Mouse (Mus musculus): ENCODE results near the gene E030030I06Rik.
A peak's percentile ranks its signal among the peaks of the same experiment; 100 is the strongest.
"Not testable (repeated sequence)": the region's sequence is repeated elsewhere in the genome, so short reads cannot be mapped to it uniquely, and the experiment has no call there.

E030030I06Rik gene

DNA sequence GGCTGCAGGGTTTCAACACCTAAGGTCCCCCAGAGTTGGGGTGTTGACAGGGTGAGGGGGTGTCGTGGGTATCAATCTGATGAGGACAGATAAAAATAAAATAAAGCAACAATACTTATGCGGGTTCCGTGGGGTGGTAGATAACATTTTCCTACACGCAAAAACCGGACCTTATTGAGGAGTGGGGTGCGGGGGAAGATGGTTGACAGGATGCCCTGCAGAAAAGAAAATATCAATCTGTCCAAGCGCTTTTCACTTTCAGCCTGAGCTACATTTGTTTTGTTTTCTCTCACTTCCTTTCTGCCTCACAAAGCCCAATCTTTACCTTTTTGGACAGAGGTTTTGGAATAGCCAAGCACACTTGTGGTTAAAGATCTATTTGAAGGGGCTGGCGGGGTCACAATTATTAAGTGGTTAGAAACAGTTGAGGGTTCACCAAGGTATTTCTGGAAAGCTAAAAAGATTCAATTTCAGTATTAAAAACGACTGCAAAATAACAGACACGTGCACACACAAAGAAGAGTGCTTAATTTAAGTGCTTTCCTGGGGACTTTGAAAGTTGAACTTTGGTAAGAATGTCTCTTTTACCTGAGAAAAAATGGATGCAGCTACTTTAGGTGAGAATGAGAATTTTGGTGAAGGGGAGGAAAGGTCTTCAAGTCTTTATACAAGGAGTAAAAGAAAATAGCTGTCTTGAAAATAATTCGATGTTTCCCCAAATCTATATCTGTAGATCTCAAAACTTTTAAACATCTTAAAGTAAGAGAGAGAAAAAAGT is 3.0 kb upstream of the E030030I06Rik start:
- DNase-seq = not testable (repeated sequence)

DNA sequence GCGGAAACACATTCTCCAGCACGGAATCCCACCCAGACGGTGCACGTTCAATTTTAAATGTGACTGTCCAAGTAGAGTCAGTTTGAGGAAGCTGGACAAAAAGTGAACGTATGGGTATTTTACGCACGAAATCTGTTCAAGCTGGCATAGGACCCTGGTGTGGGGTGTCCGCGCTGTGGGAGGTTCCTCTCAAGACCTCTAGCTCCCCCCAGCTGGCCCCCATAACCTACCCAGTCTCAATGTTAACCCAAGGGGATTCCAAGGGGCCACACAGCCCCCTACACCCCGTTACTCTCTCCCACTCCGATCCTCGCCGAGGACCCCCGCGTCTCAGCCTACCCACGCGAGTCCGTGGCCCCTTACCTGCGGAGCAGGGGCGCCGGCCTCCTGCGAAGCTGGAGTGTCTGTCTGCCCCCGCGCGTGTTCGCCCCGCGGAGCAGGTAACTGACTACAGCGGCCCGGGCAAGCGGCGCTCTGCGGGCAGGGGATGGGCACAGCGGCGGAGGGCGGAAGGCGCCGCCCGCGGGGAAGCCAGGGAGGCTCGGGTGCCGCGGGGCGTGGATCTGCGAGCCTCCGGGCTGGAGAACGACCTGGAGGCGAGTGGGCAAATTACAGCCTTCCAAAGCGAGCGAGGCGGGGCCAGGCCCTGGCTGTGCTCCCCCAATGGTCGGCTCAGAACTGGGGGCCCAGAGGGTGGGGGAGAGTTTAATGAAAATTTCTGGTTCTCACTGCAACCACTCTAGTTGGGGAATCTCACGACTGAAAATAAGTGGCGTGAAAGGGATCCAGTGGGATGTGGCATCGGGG is 2.2 kb upstream of the E030030I06Rik start:
- DNase-seq = not testable (repeated sequence)

DNA sequence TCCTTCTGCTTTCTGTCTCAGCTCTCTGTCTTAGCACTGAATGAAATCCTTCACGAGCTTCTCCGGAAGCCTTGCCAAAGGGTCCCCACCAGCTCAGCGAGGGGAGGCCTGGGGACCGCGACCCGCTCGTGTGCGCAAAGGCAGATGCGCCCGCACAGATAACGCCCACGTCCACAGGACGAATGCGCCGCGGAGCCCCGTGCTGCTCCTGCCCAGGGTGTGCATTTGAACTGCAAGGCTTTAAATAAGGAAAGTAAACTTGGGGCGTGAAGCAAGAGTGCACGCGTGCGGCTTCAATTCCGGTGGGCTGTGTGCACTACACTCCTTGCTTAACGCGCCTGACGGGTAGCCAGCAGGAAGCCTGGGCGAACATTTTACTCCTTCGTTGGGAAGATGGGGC is 1.5 kb upstream of the E030030I06Rik start:
- DNase-seq = no peak

DNA sequence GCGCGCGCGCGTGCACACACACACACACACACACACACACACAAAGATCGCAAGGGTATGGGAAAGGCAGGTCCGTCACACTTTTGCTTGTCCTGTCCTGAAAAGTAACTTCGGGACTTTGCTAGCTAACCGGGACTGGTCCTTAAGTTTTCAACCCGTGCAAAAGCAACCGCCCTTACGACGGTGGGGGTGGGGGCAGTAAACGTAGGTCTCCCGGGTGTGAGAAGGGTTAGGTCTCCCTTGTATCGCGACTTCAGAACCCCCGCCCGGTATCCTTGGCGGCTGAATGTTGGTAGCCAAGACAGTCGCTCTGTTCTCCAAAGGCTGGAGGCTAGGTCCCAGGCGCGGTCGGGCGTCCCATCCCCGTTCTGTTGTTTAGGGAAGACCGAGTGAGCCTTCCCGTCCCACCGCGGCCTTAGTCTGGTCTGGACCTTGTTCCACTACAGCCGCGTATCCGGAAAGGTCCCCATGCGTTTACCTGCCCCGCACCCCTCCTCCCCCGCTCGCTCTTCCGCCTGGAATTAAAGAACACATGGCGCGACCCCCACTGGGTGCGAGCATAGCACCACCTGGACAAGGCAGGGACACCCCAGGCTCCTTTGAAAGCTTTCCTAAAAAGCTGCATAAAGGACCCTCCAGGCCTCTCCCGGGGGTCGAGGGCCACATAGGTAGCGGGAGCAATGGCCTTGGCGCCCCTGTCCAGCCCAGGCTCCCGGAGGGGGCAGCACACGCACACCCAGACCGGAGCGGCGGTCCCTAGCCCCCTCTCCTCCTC is 808 bp upstream of the E030030I06Rik start:
- peak in 1 of 2 experiments; percentile 23 for DNase-seq

DNA sequence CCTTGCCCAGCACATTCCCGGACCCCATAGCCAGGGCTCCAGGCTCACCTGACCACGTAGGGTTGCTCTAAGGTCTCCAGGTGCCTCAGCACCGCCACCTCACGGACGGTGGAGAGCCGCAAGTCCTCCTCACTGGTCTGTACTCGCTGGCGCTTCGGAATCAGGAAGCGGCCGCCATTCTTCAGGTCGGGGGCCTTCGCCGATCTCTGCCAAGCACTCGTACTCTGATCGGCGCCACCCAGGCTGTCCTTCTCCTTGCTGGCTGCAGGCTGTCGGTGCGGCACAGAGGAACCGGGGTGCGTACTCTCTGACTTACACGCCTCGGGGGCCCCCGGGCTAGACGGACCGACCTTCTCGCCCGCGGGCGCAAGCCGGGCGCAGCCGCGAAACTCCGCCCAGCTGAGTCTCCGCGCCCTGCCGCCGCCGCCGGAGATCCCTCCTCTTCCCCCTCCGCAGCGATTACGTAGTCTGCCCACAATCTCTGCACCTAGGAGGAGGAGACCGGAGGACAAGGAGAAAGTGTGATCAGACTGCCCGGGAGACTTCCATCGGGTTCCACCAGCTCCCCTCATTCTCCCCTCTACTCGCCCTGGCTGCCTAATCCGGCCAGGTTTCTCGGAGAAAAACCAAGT is 513 bp downstream of the E030030I06Rik start:
- peak; percentile 69 to 84 for DNase-seq

DNA sequence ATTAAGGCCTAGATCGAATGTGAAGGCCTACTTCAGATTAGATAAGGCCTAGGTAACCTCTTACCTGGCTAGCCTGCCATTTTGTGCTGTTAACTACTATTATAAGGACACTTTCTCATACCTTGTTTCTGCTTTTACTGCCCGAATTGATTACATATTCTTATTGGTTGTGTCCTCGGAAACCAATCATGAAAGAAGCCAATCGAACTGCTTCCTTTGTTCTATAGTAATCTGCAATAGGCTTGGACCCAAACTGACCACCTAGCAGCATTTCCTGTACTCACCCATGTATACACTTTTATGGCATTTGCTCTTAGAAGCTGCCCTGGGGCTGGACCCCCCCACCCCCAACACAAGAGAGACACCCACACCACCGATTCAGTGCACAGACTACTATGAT is 6.1 kb downstream of the E030030I06Rik start:
- no peak for DNase-seq

DNA sequence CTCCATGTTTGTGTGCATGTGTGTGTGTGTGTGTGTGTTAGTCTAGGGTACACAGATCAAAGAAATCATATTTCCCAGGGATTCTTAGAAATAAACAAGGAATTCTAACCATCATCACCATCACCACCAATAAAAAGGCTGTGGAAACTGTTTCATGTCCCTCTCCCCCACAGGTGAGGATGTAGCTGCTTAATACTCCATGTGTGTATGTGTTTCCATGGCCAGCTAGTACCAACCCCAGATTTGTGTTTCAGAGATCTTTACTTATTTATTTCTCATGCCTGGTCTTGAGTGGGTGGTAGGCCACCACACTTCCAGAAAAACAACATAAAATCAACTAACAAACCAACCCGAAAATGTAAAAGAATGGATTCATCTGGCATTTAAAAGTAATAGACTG is 6.9 kb downstream of the E030030I06Rik start:
- DNase-seq = not testable (repeated sequence)

DNA sequence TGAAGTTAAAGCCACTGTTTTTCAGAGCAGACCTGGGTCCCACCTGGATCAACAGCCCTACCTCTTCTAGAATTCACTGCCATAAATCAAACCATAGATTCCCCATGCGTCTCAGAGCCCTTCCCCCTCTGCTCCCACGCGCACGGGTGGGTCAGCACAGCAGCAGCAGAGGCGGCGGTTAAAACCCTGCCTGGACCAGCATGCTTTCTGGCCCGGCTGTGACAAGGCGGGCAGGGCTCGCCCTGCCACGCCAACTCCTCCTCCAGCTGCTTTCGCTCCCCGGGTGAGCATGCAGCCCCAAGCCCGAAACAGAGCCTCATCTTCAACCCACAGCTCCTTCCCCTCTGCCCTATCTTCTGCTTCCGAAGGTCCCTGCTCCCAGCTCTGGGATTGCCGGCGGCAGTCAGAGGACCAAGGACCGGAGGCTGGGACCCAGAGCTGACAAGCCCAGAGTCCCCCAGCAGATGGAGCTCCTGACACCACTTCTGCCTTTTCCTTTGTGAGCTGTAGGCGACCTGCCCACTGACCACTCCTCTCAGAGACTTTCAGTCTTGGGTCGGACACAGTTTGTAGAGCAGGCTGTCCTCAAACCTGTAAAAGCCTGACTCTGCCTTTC is 8.3 kb downstream of the E030030I06Rik start:
- DNase-seq = peak; percentile 58 to 85

DNA sequence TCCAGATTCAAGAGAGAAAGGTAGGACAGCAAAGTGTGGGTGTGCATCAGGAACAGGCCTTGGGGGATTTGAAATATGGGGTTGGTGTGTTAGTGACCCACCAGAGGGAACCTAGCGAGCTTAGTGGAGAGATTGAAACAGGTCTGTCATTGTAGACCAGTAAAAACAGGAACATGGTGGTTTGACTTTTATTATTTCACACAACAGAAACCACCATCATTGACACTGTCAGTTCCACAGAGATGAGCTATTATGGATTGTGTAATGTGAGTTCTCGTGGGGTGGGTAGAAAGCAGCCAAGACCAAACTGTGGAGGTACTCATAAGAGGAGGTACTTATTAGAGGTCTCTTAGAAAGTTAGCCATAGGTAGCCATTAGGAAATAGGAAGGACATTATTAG is 74.5 kb downstream of the E030030I06Rik start:
- DNase-seq = no peak

DNA sequence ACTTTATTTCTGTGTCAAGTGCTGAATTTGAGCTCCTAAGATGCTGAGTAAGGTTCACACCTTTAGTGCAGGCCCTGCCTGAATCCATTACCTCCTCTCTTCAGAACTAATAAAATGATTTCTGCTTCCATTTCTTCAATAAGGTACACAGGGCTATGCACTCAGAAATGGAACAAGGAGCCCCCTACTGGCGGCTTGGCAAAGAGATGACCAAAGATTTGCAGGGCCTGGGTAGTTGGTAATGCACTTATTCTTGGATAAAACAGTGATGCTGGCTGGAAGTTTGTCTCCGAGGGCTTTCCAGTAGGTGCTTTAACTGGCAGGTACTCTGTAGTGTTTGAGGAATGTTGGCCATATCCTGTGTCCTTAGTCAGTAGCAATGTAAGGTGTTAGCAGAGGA is 76.3 kb downstream of the E030030I06Rik start:
- DNase-seq = peak in 1 of 2 experiments; percentile 36

DNA sequence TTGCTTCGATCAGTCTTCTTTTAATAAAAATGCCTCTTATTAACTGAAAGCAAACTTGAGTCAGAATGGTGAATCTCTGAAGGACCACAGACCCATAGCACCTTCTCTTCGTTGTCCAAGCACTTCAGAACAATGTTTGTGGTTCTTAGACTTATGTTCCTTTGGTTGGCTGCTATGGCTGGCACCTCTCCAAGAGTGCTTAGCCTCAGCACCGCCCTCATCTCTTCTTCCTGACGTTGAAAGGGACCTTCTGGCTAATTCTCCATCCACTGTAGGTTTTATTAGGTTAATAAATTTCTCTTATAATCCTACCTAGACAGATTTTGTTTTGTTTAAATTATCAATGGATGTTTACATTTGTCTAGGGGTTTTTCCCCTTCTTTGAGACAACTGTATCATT is 78.5 kb downstream of the E030030I06Rik start:
- DNase-seq = no peak

DNA sequence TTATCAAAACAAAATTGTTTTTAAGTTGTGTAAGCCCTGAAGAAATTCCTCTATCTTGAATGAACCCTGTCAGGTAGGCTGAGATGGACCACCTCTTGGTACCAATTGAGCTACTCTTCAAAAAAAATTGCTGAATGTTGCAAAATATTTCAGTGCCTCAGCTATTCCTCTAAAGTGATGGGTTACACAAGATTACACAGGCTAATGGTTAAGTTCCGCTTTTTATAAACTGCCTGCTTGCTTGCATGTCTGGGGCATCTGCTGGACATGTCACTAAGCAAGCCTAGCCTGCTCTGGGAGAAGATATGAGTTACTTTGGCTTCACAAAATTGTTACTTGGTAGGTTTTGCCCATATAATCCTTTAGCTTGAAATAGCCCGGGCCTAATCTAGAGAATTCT is 78.9 kb downstream of the E030030I06Rik start:
- DNase-seq = no peak

DNA sequence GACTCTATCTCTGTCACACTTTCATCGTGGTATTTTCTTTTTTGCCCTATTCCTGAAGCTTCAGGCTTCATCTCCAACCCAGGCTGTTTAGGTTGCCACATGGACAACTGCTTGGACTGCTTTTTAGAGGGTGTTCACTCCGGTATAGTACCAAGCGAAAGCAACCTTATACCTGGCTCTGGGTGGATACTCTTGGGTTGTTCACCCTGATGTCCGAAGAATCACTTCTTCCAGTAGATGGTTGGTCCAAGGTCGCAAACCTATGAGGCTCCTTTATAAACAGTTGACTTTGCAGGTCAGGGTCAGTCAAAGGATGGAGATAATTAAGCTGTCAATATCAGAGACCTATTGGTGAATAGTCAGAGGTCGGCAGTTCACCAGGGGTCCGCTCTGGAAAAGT is 81.1 kb downstream of the E030030I06Rik start, which contains the start of gene 4930444G20Rik:
Gene 4930444G20Rik, minus strand, starts transcription at position 101 of the 400 bp plus-strand sequence.
- not testable (repeated sequence) for DNase-seq
